Mouse (Mus musculus) liver, embryonic 14.5 days (tissue): ENCODE results near the gene Scd1. TPM values are rescaled to one million over a fixed set of nuclear protein-coding genes. Genes with fewer than 3 reads are reported as not detected.
A peak's percentile ranks its signal among the peaks of the same experiment; 100 is the strongest.

ENCODE experiments used
- ATAC-seq: fragments of 200-750 bp; cut with Nextera tagmentation; 2 replicates; pipeline ENCODE4 v1.8.0; 2017; ENCODE audit warnings: moderate number of reproducible peaks, mild to moderate bottlenecking, moderate library complexity; ENCODE audit not compliant: insufficient read depth
- DNase-seq, 3 experiments: peaks; one replicate each; pipeline ENCODE4 v3.0.0-alpha.2; 2012 to 2013; ENCODE audit warnings: low read depth in 3 of 3, low spot score in 3 of 3
- H3K27ac ChIP-seq: fragments of 300-500 bp; sonication (generic); 2 replicates; pipeline ENCODE4 v1.5.1; 2014; ENCODE audit warnings: moderate library complexity, mild to moderate bottlenecking, control low read depth, inconsistent platforms
- H3K27me3 ChIP-seq: fragments of 300-500 bp; sonication (generic); 2 replicates; pipeline ENCODE4 v1.6.1; 2014; ENCODE audit warnings: mild to moderate bottlenecking, low read length, moderate library complexity; ENCODE audit not compliant: control insufficient read depth, insufficient read depth
- H3K36me3 ChIP-seq: fragments of 300-500 bp; sonication (generic); replicated peaks from 2 replicates; pipeline ENCODE4 v1.6.1; 2014; ENCODE audit warnings: low read depth; ENCODE audit not compliant: control insufficient read depth, insufficient read depth
- H3K4me1 ChIP-seq, 2 experiments: fragments of 200-500 bp in 1 of 2; fragments of 300-500 bp in 1 of 2; sonication (generic) in 1 of 2; replicated peaks; 2 replicates each; pipeline ENCODE4 v1.6.1; 2012 to 2014; ENCODE audit warnings: antibody characterized with exemption in 1 of 2, inconsistent platforms in 1 of 2, low read length in 1 of 2; ENCODE audit not compliant: control insufficient read depth in 2 of 2, insufficient read depth in 2 of 2
- H3K4me2 ChIP-seq: fragments of 300-500 bp; sonication (generic); 2 replicates; pipeline ENCODE4 v1.6.1; 2014; ENCODE audit warnings: low read depth, mild to moderate bottlenecking, control low read depth, moderate library complexity
- H3K4me3 ChIP-seq, 2 experiments: fragments of 200-500 bp in 1 of 2; fragments of 300-500 bp in 1 of 2; sonication (generic) in 1 of 2; 2 replicates each; pipeline ENCODE4 v1.5.1; 2012 to 2014; ENCODE audit warnings: low read depth in 2 of 2, low read length in 2 of 2, mild to moderate bottlenecking in 2 of 2, control low read depth in 1 of 2, inconsistent platforms in 1 of 2, moderate library complexity in 1 of 2; ENCODE audit not compliant: insufficient read depth in 1 of 2
- H3K9ac ChIP-seq: fragments of 300-500 bp; sonication (generic); replicated peaks from 2 replicates; pipeline ENCODE4 v1.6.1; 2014; ENCODE audit warnings: mild to moderate bottlenecking, control low read depth, moderate library complexity
- H3K9me3 ChIP-seq: fragments of 300-500 bp; sonication (generic); 2 replicates; pipeline ENCODE4 v1.6.1; 2016; ENCODE audit warnings: low read length, mixed read lengths; ENCODE audit not compliant: control insufficient read depth
- CTCF ChIP-seq: IDR thresholded peaks from 2 replicates; pipeline ENCODE4 v1.5.1; 2016; ENCODE audit warnings: antibody characterized with exemption, low read depth, control low read depth
- EP300 ChIP-seq: IDR thresholded peaks from 2 replicates; pipeline ENCODE4 v1.6.1; 2016; ENCODE audit warnings: antibody characterized with exemption, low read depth
- whole genome bisulfite sequencing: fragments of 180-500 bp; shearing (Covaris S2); extraction: QIAGEN DNeasy Blood & Tissue Kit; methylation state at CpG from one replicate; pipeline ENCODE4 v1.1.7; 2014; ENCODE audit not compliant: insufficient replicate concordance; 5-methylcytosine and 5-hydroxymethylcytosine counted together
- polyA plus RNA-seq, 2 experiments: library from polyadenylated mRNA; depleted of rRNA in 1 of 2; stranded (reverse) in 1 of 2; unstranded in 1 of 2; fragments of >200 nt; fragmentation: Nextera tagmentation in 1 of 2; extraction: Ambion mirVana in 1 of 2; gene quantifications; 2 replicates each; pipeline versions ENCODE4 v1.2.1 to v1.2.3; 2012 to 2014

Scd1 gene
- polyA plus RNA-seq, 2 experiments, result 11.9 to 22.5 TPM

DNA sequence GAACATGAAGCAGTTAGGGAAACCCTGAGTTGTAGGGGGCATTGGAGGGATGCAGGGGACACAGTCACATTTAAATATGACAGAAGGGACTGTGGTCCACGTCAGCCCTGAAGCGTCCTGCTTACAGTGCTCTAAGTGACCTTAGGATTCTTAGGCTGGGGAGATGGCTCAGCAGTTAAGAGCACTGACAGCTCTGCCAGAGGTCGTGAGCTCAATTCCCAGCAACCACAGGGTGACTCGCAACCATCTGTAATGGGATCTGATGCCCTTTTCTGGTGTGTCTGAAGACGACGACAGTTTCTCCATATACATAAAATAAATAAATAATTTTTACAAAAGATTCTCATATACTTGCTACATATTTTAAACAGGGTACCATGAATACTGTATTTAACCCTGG lies 4.1 kb downstream of the Scd1 start:
- Histone ChIP-seq H3K27ac (no peak overlapping the region), H3K4me2 (no peak overlapping the region), H3K36me3 (peaks cover 7% of the 10 kb centered on the region), H3K9me3 (no peaks in the 10 kb centered on the region), H3K4me3 (no peak overlapping the region), H3K9ac (no peak overlapping the region), H3K27me3 (no peaks in the 10 kb centered on the region), H3K4me1 (peaks cover 3 to 6% of the 10 kb centered on the region in 2 experiments; a peak in 2 of 4 replicates)
- no peak for DNase-seq
- ATAC-seq, result no peak
- TF ChIP-seq EP300 (no peak), CTCF (no peak)
- 70% methylated on average over 6 of the region's 6 CpGs for WGBS

DNA sequence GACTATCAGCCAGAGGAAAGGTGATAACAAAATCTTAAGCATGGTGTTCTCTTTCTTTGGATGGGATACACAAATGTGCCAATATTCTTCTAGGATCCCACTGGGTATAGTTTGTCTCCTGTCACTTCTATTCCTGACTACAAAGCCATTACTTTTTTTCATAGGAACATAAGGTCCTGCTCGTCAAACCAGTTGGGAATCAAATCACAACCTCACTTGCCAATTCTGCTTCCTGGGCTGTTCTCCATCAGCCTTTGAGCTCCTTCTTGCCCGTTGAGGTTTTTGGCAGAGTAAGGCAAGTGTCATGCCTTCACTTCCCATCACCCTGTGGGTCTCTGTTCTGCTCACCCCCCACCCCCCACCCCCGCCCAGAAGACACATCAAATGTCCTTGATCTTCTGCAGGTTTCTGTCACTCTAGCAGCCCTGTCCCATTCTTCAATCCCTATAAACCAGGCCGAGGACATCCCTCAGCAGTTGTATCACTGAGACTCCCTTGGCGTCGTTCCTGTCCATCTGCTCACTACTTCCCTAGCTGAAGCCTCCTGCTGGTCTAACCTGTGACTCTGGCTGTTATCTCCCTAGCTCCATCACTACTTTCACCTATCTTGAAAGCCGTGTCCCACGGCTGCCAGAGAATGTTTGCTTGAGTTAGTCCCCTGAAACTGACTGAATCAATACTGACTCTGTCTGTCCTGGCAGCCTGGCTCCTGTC lies 7.0 kb downstream of the Scd1 start:
- ATAC-seq (no peak), DNase-seq (no peak)
- H3K36me3 ChIP-seq, result peaks cover 7% of the 10 kb centered on the region
- 66% methylated on average over 8 of the region's 8 CpGs for WGBS
- no peak for TF ChIP-seq CTCF
- TF ChIP-seq EP300, result no peak
- H3K9me3 ChIP-seq, result no peaks in the 10 kb centered on the region
- no peak overlapping the region for H3K4me3 ChIP-seq
- H3K4me1 ChIP-seq, result peaks cover 18 to 20% of the 10 kb centered on the region in 2 experiments
- no peak overlapping the region for H3K4me2 ChIP-seq
- H3K9ac ChIP-seq, result no peak overlapping the region
- H3K27me3 ChIP-seq, result no peaks in the 10 kb centered on the region
- H3K27ac ChIP-seq, result no peak overlapping the region

DNA sequence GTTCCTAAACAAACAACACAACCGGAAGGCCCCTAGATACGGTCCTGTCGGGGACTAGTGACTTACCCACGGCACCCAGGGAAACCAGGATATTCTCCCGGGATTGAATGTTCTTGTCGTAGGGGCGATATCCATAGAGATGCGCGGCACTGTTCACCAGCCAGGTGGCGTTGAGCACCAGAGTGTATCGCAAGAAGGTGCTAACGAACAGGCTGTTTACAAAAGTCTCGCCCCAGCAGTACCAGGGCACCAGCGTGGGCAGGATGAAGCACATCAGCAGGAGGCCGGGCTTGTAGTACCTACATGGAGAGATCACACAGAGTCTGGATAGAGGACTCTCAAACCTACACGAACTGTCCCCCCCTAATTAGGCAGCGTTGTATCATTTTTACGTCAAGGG lies 7.6 kb downstream of the Scd1 start:
- ATAC-seq, result no peak
- TF ChIP-seq CTCF (no peak), EP300 (no peak)
- WGBS, result 85% methylated on average over 18 of the region's 18 CpGs
- DNase-seq, result no peak
- Histone ChIP-seq H3K9me3 (no peaks in the 10 kb centered on the region), H3K4me3 (no peak overlapping the region), H3K27me3 (no peaks in the 10 kb centered on the region), H3K9ac (no peak overlapping the region), H3K36me3 (peaks cover 7% of the 10 kb centered on the region), H3K4me2 (no peak overlapping the region), H3K4me1 (peaks cover 22 to 23% of the 10 kb centered on the region in 2 experiments), H3K27ac (no peak overlapping the region)

DNA sequence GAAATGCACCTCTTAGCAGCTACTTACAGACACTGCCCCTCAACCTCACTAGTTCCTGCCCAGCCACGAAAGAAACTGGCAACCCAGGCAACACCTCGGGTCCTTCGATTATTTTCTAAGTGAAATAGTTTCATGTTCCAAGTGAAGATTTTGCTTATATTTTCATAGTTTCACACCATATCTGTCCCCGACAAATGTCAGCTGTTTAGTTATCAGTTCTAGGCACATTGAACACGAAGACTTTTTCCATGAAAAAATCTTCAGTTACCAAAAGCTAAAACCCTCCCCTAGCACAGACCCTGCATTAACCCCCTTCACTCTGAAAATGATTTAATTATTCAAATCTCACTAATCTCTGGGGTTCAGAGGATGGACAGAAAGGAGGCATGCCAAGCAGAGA lies 10.9 kb downstream of the Scd1 start:
- Histone ChIP-seq H3K9me3 (no peaks in the 10 kb centered on the region), H3K4me2 (peak overlapping the region; percentile 30), H3K27ac (peak overlapping the region; percentile 84; the same call in 1 of the 2 replicates), H3K36me3 (peaks cover 7% of the 10 kb centered on the region), H3K27me3 (no peaks in the 10 kb centered on the region), H3K4me1 (peaks cover 48 to 51% of the 10 kb centered on the region in 2 experiments), H3K9ac (no peak overlapping the region), H3K4me3 (no peak overlapping the region)
- TF ChIP-seq EP300 (peak; percentile 92), CTCF (no peak)
- DNase-seq (no peak), ATAC-seq (peak; percentile 42; the same call in 1 of the 2 replicates)
- 19% methylated on average over 5 of the region's 5 CpGs for WGBS

DNA sequence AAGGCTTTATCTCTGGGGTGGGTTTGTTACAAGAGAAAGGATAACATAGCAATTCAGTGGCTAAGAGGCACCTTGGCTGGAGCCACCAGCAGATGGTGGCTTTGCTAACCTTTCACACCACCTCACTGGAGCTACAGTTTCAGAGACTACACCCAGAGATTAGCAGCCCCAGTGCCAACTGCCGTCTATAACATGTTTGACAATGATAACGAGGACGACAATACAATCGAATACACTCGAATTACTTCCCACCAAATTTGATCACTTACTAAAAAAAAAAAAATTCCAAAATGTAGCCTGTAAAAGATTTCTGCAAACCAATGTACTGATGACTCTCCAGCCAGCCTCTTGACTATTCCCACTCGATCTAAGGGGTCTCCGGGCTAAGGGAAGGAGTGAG lies 12.7 kb downstream of the Scd1 start:
- Histone ChIP-seq H3K4me2 (peak overlapping the region; percentile 53), H3K27ac (peak overlapping the region; percentile 84), H3K27me3 (no peaks in the 10 kb centered on the region), H3K4me3 (no peak overlapping the region), H3K9me3 (no peaks in the 10 kb centered on the region), H3K36me3 (peaks cover 7% of the 10 kb centered on the region), H3K9ac (peak overlapping the region; percentile 27), H3K4me1 (peaks cover 53 to 55% of the 10 kb centered on the region in 2 experiments)
- TF ChIP-seq CTCF (peak; percentile 10; the same call in 1 of the 2 replicates), EP300 (peak; percentile 97)
- 15% methylated on average over 7 of the region's 7 CpGs for WGBS
- ATAC-seq (peak; percentile 85), DNase-seq (peak in 1 of 3 experiments; percentile 75)
